Mouse (Mus musculus): Measurements from ENCODE around the gene Pnrc2.

DNA sequence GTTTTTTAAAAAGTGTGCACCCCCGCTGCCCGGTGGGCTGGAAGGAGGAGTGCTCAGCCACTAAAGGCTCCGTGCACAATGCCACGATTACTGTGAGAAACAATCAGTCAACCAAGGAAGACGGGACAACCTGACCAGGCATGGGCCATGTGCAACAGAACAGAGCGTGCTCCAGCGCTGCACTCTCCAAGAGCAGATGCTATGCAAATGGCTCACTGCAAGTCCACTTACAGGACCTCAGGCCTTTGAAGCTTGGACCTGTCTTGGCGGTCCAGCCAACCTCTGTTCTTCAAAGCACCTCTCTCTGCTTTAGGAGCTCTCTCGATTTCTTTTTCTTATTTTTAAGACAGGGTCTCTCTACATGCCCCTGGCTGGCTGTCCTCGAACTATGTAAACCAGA lies 6.9 kb upstream of the Pnrc2 start:
- TF ChIP-seq GATA1 (IDR thresholded peaks at IDR 0.05; ENCODE audit: borderline replicate concordance, low read length) (no peak), FLI1 (IDR thresholded peaks at IDR 0.05; ENCODE audit: low read length) (no peak)
